Mouse (Mus musculus): Measurements from ENCODE around the gene Slit1.

Gene Slit1

GRCm38 (mm10) chr19:41597170-41597894, 146.1 kb downstream of the Slit1 start:
- DNase-seq (ENCODE audit: low spot score in 2 of 2) = no peak

- DNase-seq (ENCODE audit: low spot score in 2 of 2) = no peak
Measured at GRCm38 (mm10) chr19:41591808-41592207, 151.7 kb downstream of the Slit1 start.

- DNase-seq (ENCODE audit: low spot score in 2 of 2) = no peak
Measured at GRCm38 (mm10) chr19:41589681-41590080, 153.8 kb downstream of the Slit1 start.

- no peak for DNase-seq (ENCODE audit: low spot score in 2 of 2)
Measured at GRCm38 (mm10) chr19:41589026-41589425, 154.4 kb downstream of the Slit1 start.

GRCm38 (mm10) chr19:41587431-41588222, 155.8 kb downstream of the Slit1 start:
- DNase-seq (ENCODE audit: low spot score in 2 of 2) = no peak

GRCm38 (mm10) chr19:41586752-41587151, 156.7 kb downstream of the Slit1 start:
- no peak for DNase-seq (ENCODE audit: low spot score in 2 of 2)

GRCm38 (mm10) chr19:41582918-41583514, 160.4 kb downstream of the Slit1 start:
- no peak for DNase-seq (ENCODE audit: low spot score in 2 of 2)

GRCm38 (mm10) chr19:41581706-41582420, 161.6 kb downstream of the Slit1 start, which contains the start of gene Gm340:
Gene Gm340 (plus strand): TSS chr19:41582370.
- no peak for DNase-seq (ENCODE audit: low spot score in 2 of 2)

- no peak for DNase-seq (ENCODE audit: low spot score in 2 of 2)
Measured at GRCm38 (mm10) chr19:41579311-41579920, 164.0 kb downstream of the Slit1 start.

- no peak for DNase-seq (ENCODE audit: low spot score in 2 of 2)
Measured at GRCm38 (mm10) chr19:41577576-41577975, 165.9 kb downstream of the Slit1 start.

GRCm38 (mm10) chr19:41573700-41574099, 169.8 kb downstream of the Slit1 start:
- DNase-seq (ENCODE audit: low spot score in 2 of 2) = no peak

GRCm38 (mm10) chr19:41568791-41569190, 174.7 kb downstream of the Slit1 start:
- DNase-seq (ENCODE audit: low spot score in 2 of 2) = no peak

GRCm38 (mm10) chr19:41560856-41561255, 182.6 kb downstream of the Slit1 start:
- DNase-seq (ENCODE audit: low spot score in 2 of 2) = no peak

GRCm38 (mm10) chr19:41558891-41559486, 184.5 kb downstream of the Slit1 start:
- DNase-seq (ENCODE audit: low spot score in 2 of 2) = no peak

GRCm38 (mm10) chr19:41557491-41557890, 186.0 kb downstream of the Slit1 start:
- no peak for DNase-seq (ENCODE audit: low spot score in 2 of 2)

GRCm38 (mm10) chr19:41556981-41557380, 186.5 kb downstream of the Slit1 start:
- DNase-seq (ENCODE audit: low spot score in 2 of 2) = no peak
